Mouse (Mus musculus): ENCODE results near the gene Zfp955b. TPM values are rescaled to one million over a fixed set of nuclear protein-coding genes. Genes with fewer than 3 reads are reported as not detected.
"Not testable (repeated sequence)": the region's sequence is repeated elsewhere in the genome, so short reads cannot be mapped to it uniquely, and the experiment has no call there.

Gene Zfp955b
- polyA plus RNA-seq (2015; fragmentation: Nextera tagmentation; extraction: Ambion mirVana): 15.6 and 17.6 TPM in 2 replicates

DNA sequence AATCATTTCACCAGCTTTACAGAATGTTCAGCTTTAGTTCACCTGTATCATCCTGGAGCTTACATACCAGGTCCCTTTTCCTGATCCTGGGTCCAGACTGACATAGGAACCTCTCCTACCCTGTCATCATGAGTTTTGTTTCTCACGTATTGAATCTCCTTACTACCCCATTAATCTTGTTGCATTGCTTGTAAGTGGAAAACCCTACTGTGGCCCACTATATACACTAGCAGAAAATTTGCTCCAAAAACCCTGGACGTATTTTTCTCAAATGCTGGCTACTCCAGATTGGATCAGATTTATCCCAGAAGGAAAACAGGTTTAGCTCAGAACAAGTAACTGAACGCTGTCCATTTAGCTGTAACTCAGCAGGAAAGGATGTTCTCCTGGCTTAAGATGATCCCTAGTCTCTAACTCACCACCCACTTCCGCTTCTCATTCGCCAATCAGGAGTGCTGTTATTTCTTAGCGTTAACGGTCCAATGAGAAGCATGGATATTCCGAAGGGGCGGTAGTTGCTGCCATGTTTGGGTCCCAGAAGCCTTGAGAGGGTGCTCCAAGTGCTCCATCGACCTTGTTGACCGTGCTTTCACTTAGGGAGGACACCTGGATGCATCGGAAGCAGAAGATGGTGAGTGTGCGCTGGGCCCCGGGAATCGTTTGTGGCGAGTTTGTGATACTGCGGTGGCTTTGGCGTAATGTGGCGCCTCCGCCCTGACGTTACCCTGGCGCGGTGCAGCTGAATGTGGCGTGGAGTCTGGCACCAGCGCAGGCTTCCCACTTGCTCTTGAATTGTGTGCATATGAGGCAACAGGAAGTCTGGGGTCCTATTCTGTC lies at the start of gene Zfp955b:
TSS of gene Zfp955b (plus strand) at position 506 of the 837 bp plus-strand sequence.
- H3K36me3 ChIP-seq, H3K9me3 ChIP-seq, H3K27ac ChIP-seq, H3K4me1 ChIP-seq, H3K9ac ChIP-seq, H3K27me3 ChIP-seq: not testable (repeated sequence)
- peak; percentile 97 for ATAC-seq (ENCODE audit: insufficient number of reproducible peaks, insufficient read depth, low FRiP score, low TSS enrichment, low read depth)
- peak within 1 kb of the TSS; percentile 41 for H3K4me2 ChIP-seq
- WGBS: no CpG with 5 or more reads among the region's 25 CpGs
- H3K4me3 ChIP-seq: peak within 1 kb of the TSS; percentile 13; the same call in 1 of the 2 replicates

DNA sequence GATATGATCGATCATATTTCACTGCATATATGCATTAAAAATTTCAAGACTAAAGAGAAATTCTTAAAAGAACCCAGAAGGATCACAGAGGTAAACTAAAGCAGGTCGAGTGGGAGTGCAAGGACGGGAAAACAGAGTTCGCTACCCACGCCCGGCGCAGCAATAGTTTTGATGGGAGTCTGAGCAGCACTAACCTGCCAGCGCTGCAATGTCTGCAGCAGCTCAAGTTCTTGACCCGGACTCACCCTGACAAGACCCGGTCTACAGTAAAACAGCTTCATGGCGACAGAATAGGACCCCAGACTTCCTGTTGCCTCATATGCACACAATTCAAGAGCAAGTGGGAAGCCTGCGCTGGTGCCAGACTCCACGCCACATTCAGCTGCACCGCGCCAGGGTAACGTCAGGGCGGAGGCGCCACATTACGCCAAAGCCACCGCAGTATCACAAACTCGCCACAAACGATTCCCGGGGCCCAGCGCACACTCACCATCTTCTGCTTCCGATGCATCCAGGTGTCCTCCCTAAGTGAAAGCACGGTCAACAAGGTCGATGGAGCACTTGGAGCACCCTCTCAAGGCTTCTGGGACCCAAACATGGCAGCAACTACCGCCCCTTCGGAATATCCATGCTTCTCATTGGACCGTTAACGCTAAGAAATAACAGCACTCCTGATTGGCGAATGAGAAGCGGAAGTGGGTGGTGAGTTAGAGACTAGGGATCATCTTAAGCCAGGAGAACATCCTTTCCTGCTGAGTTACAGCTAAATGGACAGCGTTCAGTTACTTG lies 34.6 kb upstream of the Zfp955b start, which contains the start of gene Zfp955a:
TSS of gene Zfp955a (minus strand) at position 616 of the 789 bp plus-strand sequence.
- H3K9ac ChIP-seq, H3K9me3 ChIP-seq, H3K36me3 ChIP-seq, H3K4me3 ChIP-seq, H3K4me1 ChIP-seq, H3K27me3 ChIP-seq, H3K27ac ChIP-seq: not testable (repeated sequence)
- 31% methylated on average over 1 of the region's 34 CpGs for whole genome bisulfite sequencing
- H3K4me2 ChIP-seq: peak within 1 kb of the TSS; percentile 34
- peak; percentile 94 for ATAC-seq (ENCODE audit: insufficient number of reproducible peaks, insufficient read depth, low FRiP score, low TSS enrichment, low read depth)

DNA sequence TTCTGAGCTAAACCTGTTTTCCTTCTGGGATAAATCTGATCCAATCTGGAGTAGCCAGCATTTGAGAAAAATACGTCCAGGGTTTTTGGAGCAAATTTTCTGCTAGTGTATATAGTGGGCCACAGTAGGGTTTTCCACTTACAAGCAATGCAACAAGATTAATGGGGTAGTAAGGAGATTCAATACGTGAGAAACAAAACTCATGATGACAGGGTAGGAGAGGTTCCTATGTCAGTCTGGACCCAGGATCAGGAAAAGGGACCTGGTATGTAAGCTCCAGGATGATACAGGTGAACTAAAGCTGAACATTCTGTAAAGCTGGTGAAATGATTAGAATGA lies 34.1 kb upstream of the Zfp955b start:
- H3K4me2 ChIP-seq; ATAC-seq (ENCODE audit: insufficient number of reproducible peaks, insufficient read depth, low FRiP score, low TSS enrichment, low read depth); H3K36me3 ChIP-seq; H3K9ac ChIP-seq; H3K27me3 ChIP-seq; H3K4me3 ChIP-seq; H3K9me3 ChIP-seq; H3K27ac ChIP-seq; H3K4me1 ChIP-seq: not testable (repeated sequence)
- WGBS: no CpG with 5 or more reads among the region's 2 CpGs

DNA sequence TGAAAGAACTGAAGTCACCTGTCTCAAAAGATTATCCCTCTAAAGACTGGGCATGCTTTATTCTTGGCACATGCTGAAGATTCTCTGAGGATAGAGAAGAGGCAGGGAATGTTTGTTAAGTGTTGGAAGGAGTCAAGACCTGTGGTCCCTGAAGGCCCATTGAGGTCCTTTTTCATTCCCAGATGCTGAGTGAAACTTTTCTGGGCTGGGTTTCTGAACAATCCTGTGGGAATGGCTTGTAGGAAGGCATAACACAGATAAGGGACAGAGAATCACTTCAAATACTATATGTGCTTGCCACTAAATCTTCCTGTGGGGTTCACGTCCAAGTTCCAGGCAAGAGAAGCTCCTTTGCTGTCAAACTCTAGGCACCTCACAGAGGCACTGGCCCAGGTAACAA lies 25.0 kb upstream of the Zfp955b start, which contains the start of gene Olfr63:
TSS of gene Olfr63 (plus strand) at position 301 of the 400 bp plus-strand sequence.
- Histone ChIP-seq H3K4me3 (no peak within 1 kb of the TSS), H3K27me3 (no peaks in the 10 kb centered on the region), H3K9me3 (no peaks in the 10 kb centered on the region), H3K9ac (no peak within 1 kb of the TSS), H3K36me3 (no peaks in the 10 kb centered on the region), H3K27ac (no peak within 1 kb of the TSS), H3K4me1 (no peaks in the 10 kb centered on the region), H3K4me2 (no peak within 1 kb of the TSS)
- WGBS: 71% methylated on average over 1 of the region's 1 CpGs
- no peak for ATAC-seq (ENCODE audit: insufficient number of reproducible peaks, insufficient read depth, low FRiP score, low TSS enrichment, low read depth)

DNA sequence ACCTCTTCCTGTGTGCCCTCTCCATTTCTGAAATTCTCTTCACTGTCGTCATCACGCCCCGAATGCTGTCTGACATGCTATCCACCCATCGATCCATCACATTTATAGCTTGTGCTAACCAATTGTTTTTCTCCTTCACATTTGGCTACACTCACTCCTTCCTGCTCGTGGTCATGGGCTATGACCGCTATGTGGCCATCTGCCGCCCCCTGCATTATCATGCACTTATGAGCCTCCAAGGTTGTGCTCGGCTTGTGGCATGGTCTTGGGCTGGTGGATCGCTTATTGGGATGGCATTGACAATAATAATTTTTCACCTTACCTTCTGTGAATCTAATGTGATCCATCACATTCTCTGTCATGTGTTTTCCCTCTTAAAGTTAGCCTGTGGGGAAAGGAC lies 20.4 kb upstream of the Zfp955b start:
- no peak overlapping the region for H3K4me2 ChIP-seq
- no peaks in the 10 kb centered on the region for H3K27me3 ChIP-seq
- no peak overlapping the region for H3K9ac ChIP-seq
- H3K4me1 ChIP-seq: no peaks in the 10 kb centered on the region
- 87% methylated on average over 9 of the region's 9 CpGs for WGBS
- no peaks in the 10 kb centered on the region for H3K9me3 ChIP-seq
- no peak for ATAC-seq (ENCODE audit: insufficient number of reproducible peaks, insufficient read depth, low FRiP score, low TSS enrichment, low read depth)
- no peak overlapping the region for H3K27ac ChIP-seq
- H3K4me3 ChIP-seq: no peak overlapping the region
- H3K36me3 ChIP-seq: no peaks in the 10 kb centered on the region

DNA sequence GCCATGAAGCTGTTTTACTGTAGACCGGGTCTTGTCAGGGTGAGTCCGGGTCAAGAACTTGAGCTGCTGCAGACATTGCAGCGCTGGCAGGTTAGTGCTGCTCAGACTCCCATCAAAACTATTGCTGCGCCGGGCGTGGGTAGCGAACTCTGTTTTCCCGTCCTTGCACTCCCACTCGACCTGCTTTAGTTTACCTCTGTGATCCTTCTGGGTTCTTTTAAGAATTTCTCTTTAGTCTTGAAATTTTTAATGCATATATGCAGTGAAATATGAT lies 469 bp downstream of the Zfp955b start:
- H3K27ac ChIP-seq, H3K4me1 ChIP-seq, H3K27me3 ChIP-seq, H3K9me3 ChIP-seq, H3K36me3 ChIP-seq, H3K4me2 ChIP-seq, H3K9ac ChIP-seq, H3K4me3 ChIP-seq: not testable (repeated sequence)
- 0 out of 2 replicates have a peak, but pooled peaks have one; percentile 48 for ATAC-seq (ENCODE audit: insufficient number of reproducible peaks, insufficient read depth, low FRiP score, low TSS enrichment, low read depth)
- WGBS: no CpG with 5 or more reads among the region's 9 CpGs

DNA sequence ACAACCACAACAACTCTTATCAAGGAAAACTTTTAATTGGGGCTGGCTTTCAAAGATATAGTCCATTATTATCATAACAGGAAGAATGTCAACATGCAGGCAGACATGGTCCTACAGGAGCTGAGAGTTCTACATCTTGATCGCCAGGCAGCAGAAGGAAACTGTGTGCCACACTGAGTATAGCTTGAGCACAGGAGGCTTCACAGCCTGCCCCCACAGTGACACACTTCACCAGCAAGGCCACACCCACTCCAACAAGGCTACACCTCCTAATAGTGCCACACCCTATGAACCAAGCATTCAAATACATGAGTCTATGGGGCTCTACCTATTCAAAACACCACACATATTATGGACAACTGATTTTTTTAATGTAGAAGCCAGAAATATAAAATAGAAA lies 63.6 kb downstream of the Zfp955b start:
- Histone ChIP-seq H3K4me1 (peaks cover 6% of the 10 kb centered on the region; the same call in 1 of the 2 replicates), H3K36me3 (peaks cover 4% of the 10 kb centered on the region; the same call in 1 of the 2 replicates), H3K27me3 (no peaks in the 10 kb centered on the region), H3K4me3 (no peak overlapping the region), H3K27ac (no peak overlapping the region), H3K9me3 (peaks cover 26% of the 10 kb centered on the region), H3K9ac (no peak overlapping the region), H3K4me2 (no peak overlapping the region)
- ATAC-seq (ENCODE audit: insufficient number of reproducible peaks, insufficient read depth, low FRiP score, low TSS enrichment, low read depth): no peak
- 98% methylated on average over 1 of the region's 1 CpGs for WGBS

Other genes starting within 250 kb of the Zfp955b start
- gene 4921501E09Rik, start 221.5 kb upstream of the Zfp955b start, polyA plus RNA-seq (2015; fragmentation: Nextera tagmentation; extraction: Ambion mirVana): not detected in 2 replicates
- gene Zfp563, start 200.2 kb upstream of the Zfp955b start, polyA plus RNA-seq (2015; fragmentation: Nextera tagmentation; extraction: Ambion mirVana): 9.8 and 12.1 TPM in 2 replicates
- gene Morc2b, start 149.9 kb upstream of the Zfp955b start, polyA plus RNA-seq (2015; fragmentation: Nextera tagmentation; extraction: Ambion mirVana): 0.07 TPM in 1 of 2 replicates, not detected in the other
- 0.06 TPM in 1 of 2 replicates, not detected in the other for gene Olfr55, start 121.1 kb upstream of the Zfp955b start, polyA plus RNA-seq (2015; fragmentation: Nextera tagmentation; extraction: Ambion mirVana)
- gene Olfr239, start 98.2 kb upstream of the Zfp955b start, polyA plus RNA-seq (2015; fragmentation: Nextera tagmentation; extraction: Ambion mirVana): not detected in 2 replicates
- gene Olfr1564, start 67.9 kb upstream of the Zfp955b start, polyA plus RNA-seq (2015; fragmentation: Nextera tagmentation; extraction: Ambion mirVana): not detected in 2 replicates
- 19.0 and 21.2 TPM in 2 replicates for gene Zfp955a, start 34.4 kb upstream of the Zfp955b start, polyA plus RNA-seq (2015; fragmentation: Nextera tagmentation; extraction: Ambion mirVana)
- gene Olfr63, start 24.9 kb upstream of the Zfp955b start, polyA plus RNA-seq (2015; fragmentation: Nextera tagmentation; extraction: Ambion mirVana): 0.04 TPM in 1 of 2 replicates, not detected in the other
- 10.8 and 12.2 TPM in 2 replicates for gene Zfp81, start 69.3 kb downstream of the Zfp955b start, polyA plus RNA-seq (2015; fragmentation: Nextera tagmentation; extraction: Ambion mirVana)
- gene Zfp101, start 105.1 kb downstream of the Zfp955b start, polyA plus RNA-seq (2015; fragmentation: Nextera tagmentation; extraction: Ambion mirVana): 24.3 and 25.1 TPM in 2 replicates
- not detected in 2 replicates for gene Actl9, start 143.4 kb downstream of the Zfp955b start, polyA plus RNA-seq (2015; fragmentation: Nextera tagmentation; extraction: Ambion mirVana)
- gene Adamts10, start 234.7 kb downstream of the Zfp955b start, polyA plus RNA-seq (2015; fragmentation: Nextera tagmentation; extraction: Ambion mirVana): 85.5 and 110 TPM in 2 replicates

Measured in embryonic facial prominence, embryonic 13.5 days (tissue).